Mouse (Mus musculus): ENCODE results near the gene Irf2bpl.

DNA sequence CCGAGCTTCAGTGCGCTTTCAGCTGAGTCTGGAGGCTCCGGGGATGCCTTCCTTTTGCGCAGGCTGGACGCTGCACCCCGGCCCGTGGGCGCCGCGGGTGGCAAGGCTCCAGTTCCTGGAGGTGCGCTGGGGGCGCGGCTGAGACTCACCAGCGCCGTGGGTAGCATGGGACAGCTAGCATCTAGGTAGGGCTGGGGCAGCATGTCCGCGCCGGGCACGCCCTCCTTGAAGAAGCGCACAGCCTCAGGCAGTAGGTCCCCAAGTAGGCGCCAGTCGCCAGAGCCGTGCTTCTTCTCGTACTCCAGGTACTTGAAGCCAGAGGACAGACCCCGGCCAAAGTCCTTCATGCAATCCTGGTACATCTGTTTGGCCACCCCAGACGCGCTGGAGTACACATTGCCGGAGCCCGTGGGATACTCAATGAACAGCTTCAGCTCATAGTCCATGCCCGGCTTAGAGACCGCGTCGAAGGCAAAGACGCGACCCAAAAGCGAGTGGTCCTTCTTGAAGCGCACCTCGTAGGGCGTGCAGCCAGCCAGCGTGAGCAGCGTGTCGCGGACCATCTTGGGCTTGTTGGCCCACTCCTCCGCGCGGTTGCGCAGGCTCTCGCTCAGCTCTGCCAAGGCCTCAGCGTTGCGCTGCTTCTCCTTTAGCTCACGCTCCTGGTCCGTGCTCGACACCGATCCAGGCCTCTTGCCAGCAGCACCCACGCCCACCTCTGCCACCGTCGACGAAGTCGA lies 2.1 kb downstream of the Irf2bpl start:
- TF ChIP-seq CTCF (IDR thresholded peaks at IDR 0.05; ENCODE audit: control insufficient read depth, insufficient read depth, insufficient read length) (no peak), USF1 (IDR thresholded peaks at IDR 0.05; ENCODE audit: low read depth) (no peak)

All from C2C12 (cell line).